Mouse (Mus musculus) embryonic fibroblast, embryonic 13.5 days (primary cell): Measurements from ENCODE around the gene Fndc3a.

Experiments
- CTCF ChIP-seq: IDR thresholded peaks from 2 replicates; pipeline ENCODE4 v1.5.1; 2011; ENCODE audit warnings: mild to moderate bottlenecking, control low read depth, low read length, moderate library complexity, borderline replicate concordance; ENCODE audit not compliant: insufficient read depth
- POLR2A ChIP-seq: IDR thresholded peaks from 2 replicates; pipeline ENCODE4 v1.6.1; 2011; ENCODE audit warnings: low read depth, mild to moderate bottlenecking, control low read depth, low read length, moderate library complexity

DNA sequence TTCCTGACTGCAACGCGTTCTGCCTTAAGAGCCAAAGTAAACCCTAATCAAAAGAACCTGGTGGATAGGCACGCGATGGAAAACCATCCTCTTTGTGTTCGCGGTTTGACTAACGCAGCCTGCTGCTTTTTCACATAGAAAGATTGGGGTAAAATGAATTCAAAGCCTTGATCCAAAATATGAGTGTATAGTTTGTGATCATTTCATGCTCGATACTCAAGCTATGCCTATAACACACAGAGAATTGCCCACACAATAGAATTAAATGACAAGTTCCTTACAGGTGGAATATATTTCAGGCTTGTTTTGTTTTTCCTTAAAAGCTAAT lies 106.6 kb downstream of the Fndc3a start:
- TF ChIP-seq CTCF (no peak), POLR2A (no peak)
